Mouse (Mus musculus) erythroblast, embryonic 14.5 days (primary cell): ENCODE results near the gene Ankrd16. TPM values are rescaled to one million over a fixed set of nuclear protein-coding genes. Genes with fewer than 3 reads are reported as not detected.

Source experiments
- H3K27me3 ChIP-seq: 2 replicates; pipeline ENCODE4 v1.6.1; 2012; ENCODE audit warnings: inconsistent platforms; ENCODE audit not compliant: control insufficient read depth
- H3K36me3 ChIP-seq: 2 replicates; pipeline ENCODE4 v1.6.1; 2012; ENCODE audit warnings: mild to moderate bottlenecking, inconsistent platforms; ENCODE audit not compliant: control insufficient read depth
- H3K4me1 ChIP-seq: 2 replicates; pipeline ENCODE4 v1.6.1; 2012; ENCODE audit warnings: inconsistent platforms; ENCODE audit not compliant: control insufficient read depth
- H3K4me3 ChIP-seq: replicated peaks from 2 replicates; pipeline ENCODE3; 2012; ENCODE audit warnings: moderate library complexity, mild to moderate bottlenecking, inconsistent platforms
- H3K9me3 ChIP-seq: 2 replicates; pipeline ENCODE4 v1.6.1; 2012; ENCODE audit warnings: low read length, inconsistent platforms, mixed read lengths; ENCODE audit not compliant: control insufficient read depth
- GATA1 ChIP-seq: IDR thresholded peaks from 2 replicates; pipeline ENCODE4 v1.6.1; 2012; ENCODE audit warnings: low read length, inconsistent platforms, mixed read lengths
- TAL1 ChIP-seq: IDR thresholded peaks from 3 replicates; pipeline ENCODE4 v1.6.1; 2012; ENCODE audit warnings: low read length, inconsistent platforms, mixed read lengths
- polyA plus RNA-seq: library from polyadenylated mRNA; stranded (reverse); fragments of >175 nt; gene quantifications from 2 replicates; pipeline ENCODE4 v1.2.3, GENCODE M21; 2012

Ankrd16 gene
- 0.11 and 0.94 TPM in 2 replicates for polyA plus RNA-seq

DNA sequence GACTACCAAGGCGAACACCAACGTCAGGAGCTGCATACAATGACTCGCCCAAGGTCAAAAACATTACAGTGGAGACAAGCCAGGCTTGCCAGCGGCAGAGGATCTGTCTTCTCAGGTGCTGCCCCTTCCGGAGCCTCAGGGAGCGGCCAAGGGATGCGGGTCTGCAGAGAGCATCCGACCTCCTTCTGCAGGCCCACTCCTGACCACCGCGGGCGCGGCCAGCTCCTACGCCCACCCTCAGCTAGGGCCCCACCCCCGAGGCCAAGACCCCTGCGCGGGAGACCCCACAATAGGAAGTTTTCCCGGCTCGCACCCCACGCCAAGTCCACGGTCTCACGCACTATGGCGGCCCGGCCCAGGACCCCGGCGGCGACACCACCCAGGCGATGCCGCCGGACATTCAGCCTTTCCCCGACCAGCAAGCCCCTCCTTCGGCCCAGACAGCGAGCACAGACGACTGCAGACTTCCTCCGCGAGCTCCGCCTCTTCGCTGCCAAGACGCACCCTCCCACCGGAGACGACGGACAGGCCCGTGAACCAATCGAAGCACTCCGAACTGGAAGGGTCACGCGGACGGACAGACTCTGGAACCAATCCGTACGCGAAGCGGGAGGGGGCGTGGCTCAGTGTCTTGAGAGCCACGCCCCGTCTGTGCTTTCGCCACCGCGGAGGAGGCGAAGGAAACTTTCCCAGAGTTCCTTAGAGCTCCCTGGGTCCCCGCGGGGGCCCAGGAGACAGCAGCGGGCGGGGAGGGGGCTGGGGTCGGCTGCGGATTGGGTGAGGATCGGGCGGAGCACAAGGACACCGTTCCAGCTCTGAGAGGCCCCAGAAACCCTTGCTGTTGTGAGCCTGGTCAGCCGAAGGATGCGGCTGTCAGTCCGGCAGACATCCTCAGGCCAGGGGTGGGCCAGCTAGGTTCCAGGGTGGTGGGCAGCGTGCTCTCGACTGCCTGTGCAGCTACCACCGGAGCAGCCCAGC is at the start of gene Ankrd16, which contains the start of gene Fbh1:
Gene Ankrd16 (plus strand): TSS at position 786 of the 978 bp plus-strand sequence.
Gene Fbh1 (minus strand): TSS at position 492 of the 978 bp plus-strand sequence.
- Histone ChIP-seq H3K4me3 (peak within 1 kb of the TSS; percentile 93), H3K27me3 (no peaks in the 10 kb centered on the region), H3K36me3 (peaks cover 24% of the 10 kb centered on the region), H3K9me3 (no peaks in the 10 kb centered on the region), H3K4me1 (peaks cover 31% of the 10 kb centered on the region)
- TF ChIP-seq GATA1 (no peak), TAL1 (no peak)

- no peaks in the 10 kb centered on the region for H3K4me1 ChIP-seq
- no peaks in the 10 kb centered on the region for H3K36me3 ChIP-seq
- H3K27me3 ChIP-seq, result no peaks in the 10 kb centered on the region
- TF ChIP-seq TAL1, result no peak
- no peak for TF ChIP-seq GATA1
- H3K9me3 ChIP-seq, result no peaks in the 10 kb centered on the region
- H3K4me3 ChIP-seq, result no peak overlapping the region
These were observed 48.6 kb upstream of the Ankrd16 start for GRCm38 (mm10) chr2:11729091-11729490.

GRCm38 (mm10) chr2:11732978-11733377 is 44.7 kb upstream of the Ankrd16 start:
- TF ChIP-seq GATA1 (no peak), TAL1 (no peak)
- Histone ChIP-seq H3K4me1 (no peaks in the 10 kb centered on the region), H3K9me3 (no peaks in the 10 kb centered on the region), H3K27me3 (no peaks in the 10 kb centered on the region), H3K36me3 (no peaks in the 10 kb centered on the region), H3K4me3 (no peak overlapping the region)

DNA sequence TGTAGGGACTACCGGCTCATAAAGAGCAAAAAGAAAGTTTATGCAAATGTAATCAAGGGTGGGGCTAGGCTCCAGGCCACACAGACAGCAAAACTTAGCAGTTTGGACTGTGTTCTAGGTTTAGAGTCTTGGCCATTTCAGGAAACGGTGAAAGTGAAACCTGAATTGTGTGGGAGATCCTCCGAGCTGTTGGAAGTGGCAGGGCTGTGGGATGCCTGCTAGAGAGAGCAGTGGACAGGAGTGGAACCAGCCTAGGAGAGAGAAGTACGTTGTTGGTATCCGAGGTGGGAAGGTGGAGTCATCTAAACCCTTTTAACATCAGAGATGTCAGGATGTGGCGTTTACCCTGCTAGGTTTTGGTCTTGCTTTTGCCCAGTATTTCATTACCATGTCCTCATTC is 41.8 kb upstream of the Ankrd16 start:
- Histone ChIP-seq H3K36me3 (peaks cover 6% of the 10 kb centered on the region), H3K4me1 (no peaks in the 10 kb centered on the region), H3K4me3 (no peak overlapping the region), H3K27me3 (no peaks in the 10 kb centered on the region), H3K9me3 (no peaks in the 10 kb centered on the region)
- TF ChIP-seq GATA1 (no peak), TAL1 (no peak)

- no peaks in the 10 kb centered on the region for H3K27me3 ChIP-seq
- no peaks in the 10 kb centered on the region for H3K4me1 ChIP-seq
- TF ChIP-seq TAL1 (no peak), GATA1 (no peak)
- peaks cover 34% of the 10 kb centered on the region for H3K36me3 ChIP-seq
- H3K9me3 ChIP-seq, result no peaks in the 10 kb centered on the region
- no peak overlapping the region for H3K4me3 ChIP-seq
These were observed 38.9 kb upstream of the Ankrd16 start for GRCm38 (mm10) chr2:11738794-11739193.

DNA sequence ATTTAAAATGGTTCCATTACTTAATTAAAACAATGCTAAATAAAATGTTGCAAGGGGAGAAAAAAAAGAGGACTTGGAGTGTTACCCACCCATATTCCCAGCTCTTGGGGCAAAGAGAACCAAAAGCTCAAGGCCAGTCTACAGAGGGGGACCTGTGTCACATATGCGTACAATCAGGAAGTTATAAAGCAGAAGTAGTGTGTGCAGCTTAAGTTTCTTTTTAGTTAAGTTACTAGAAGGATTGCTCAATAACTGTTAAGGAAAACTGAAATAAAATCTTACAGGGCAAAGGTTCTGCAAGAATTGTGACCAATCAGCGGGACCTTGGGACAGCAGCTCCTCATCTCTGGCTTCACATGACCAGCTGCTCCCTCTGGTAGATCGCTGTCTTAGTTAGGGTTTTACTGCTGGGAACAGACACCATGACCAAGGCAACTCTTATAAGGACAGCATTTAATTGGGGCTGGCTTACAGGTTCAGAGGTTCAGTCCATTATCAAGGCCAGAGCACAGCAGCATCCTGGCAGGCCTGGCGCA is 38.1 kb upstream of the Ankrd16 start:
- Histone ChIP-seq H3K4me3 (no peak overlapping the region), H3K36me3 (peaks cover 41% of the 10 kb centered on the region), H3K9me3 (no peaks in the 10 kb centered on the region), H3K4me1 (no peaks in the 10 kb centered on the region), H3K27me3 (no peaks in the 10 kb centered on the region)
- no peak for TF ChIP-seq TAL1
- no peak for TF ChIP-seq GATA1

- Histone ChIP-seq H3K4me1 (no peaks in the 10 kb centered on the region), H3K36me3 (peaks cover 75% of the 10 kb centered on the region), H3K9me3 (no peaks in the 10 kb centered on the region), H3K4me3 (no peak overlapping the region), H3K27me3 (no peaks in the 10 kb centered on the region)
- no peak for TF ChIP-seq TAL1
- no peak for TF ChIP-seq GATA1
These were observed 15.1 kb upstream of the Ankrd16 start for GRCm38 (mm10) chr2:11762541-11762940.

GRCm38 (mm10) chr2:11765694-11766093 is 12.0 kb upstream of the Ankrd16 start:
- no peaks in the 10 kb centered on the region for H3K27me3 ChIP-seq
- peaks cover 56% of the 10 kb centered on the region for H3K36me3 ChIP-seq
- H3K9me3 ChIP-seq, result no peaks in the 10 kb centered on the region
- H3K4me3 ChIP-seq, result no peak overlapping the region
- TF ChIP-seq GATA1 (no peak), TAL1 (no peak)
- no peaks in the 10 kb centered on the region for H3K4me1 ChIP-seq

GRCm38 (mm10) chr2:11766485-11767160 is 11.1 kb upstream of the Ankrd16 start:
- Histone ChIP-seq H3K4me1 (no peaks in the 10 kb centered on the region; the same call in 1 of the 2 replicates), H3K27me3 (no peaks in the 10 kb centered on the region), H3K36me3 (peaks cover 49% of the 10 kb centered on the region), H3K4me3 (no peak overlapping the region), H3K9me3 (no peaks in the 10 kb centered on the region)
- TF ChIP-seq TAL1, result no peak
- no peak for TF ChIP-seq GATA1
